Mouse (Mus musculus) testis, postnatal 14 days (tissue): ENCODE data around the gene Hsd17b2.

Experiments
- DNase-seq: peaks from one replicate; pipeline ENCODE4 v3.0.0; 2021; ENCODE audit warnings: low spot score

Gene Hsd17b2

DNA sequence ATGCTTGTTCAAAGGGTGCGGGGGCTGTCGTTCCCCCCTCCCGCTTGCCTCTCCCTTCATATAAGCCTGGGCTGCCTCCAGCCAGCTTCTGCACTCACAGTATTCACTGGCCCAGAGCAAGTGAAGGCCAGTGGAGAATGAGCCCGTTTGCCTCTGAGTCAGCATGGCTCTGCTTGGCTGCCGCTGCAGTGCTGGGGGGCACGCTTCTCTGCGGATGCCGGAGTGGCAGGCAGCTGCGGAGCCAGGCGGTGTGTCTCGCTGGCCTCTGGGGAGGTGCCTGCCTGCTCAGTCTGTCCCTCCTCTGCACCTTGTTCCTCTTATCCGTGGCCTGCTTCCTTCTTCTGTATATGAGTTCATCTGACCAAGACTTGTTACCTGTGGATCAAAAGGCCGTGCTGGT is at the start of gene Hsd17b2:
Hsd17b2 (plus strand) TSS at position 46 of the 400 bp plus-strand sequence.
- no peak for DNase-seq

DNA sequence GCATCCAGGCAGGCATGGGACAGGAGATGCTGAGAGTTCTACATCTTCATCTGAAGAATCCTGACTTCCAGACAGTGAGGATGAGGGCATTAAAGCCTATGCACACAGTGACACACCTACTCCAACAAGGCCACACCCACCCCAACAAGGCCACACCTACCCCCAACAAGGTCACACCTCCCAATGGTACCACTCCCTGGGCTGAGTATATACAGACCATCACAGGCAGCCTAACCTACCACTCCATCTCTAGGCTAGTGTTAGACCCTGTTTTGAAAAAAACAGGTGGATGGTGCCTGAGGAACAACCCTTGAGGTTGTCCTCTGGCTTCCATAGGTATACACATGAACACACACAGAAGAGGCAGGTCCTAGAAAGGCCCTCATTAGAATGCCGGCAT is 49.4 kb upstream of the Hsd17b2 start:
- no peak for DNase-seq

DNA sequence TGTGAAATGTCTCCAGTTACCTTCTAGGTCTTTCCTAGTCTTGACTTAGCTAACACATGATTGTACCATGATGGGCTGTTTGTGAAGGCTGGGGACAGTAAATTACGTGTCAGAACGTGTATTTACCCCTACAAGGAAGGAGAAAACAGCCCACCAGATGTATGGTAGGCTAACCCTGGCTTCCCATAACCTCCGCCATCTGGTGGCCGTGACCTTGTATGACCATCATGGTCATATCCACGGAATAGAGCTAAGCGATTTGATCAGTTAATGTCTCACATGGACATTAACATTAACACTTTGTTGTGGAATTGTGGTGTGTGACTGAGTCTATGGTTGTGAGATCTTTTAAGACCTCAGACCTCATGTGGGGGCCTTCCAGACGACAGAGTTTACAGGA is 42.7 kb upstream of the Hsd17b2 start:
- no peak for DNase-seq

DNA sequence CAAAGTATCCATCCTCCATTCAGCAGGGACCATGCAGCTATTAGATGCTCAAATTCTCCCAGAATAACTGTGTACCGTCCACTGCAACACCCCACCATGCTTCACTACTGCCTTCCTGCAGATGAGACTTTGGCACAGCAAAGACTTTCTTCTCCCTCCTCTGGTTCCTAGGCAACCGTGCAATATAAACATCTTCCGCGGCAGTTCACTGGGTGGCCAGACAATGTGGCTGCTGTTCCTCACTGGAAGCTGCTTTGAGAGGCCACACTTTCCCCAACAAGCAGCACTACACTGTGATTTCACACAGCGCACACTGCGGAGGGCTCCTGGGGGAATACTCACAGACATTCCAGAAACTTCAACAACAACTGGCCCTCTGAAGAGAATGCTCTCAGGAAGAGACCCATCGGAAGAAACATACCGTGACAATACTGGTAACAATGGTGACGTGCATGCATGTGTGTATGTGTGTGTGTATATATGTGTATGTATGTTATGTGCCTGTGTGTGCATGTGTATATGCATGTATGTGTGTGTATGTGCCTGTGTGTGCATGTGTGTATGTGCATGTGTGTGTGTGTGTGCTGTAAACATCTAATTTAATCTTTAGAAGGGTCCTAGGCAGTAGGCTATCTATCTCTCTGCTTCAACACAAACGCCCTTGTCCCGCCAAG is 41.2 kb upstream of the Hsd17b2 start:
- DNase-seq = no peak

DNA sequence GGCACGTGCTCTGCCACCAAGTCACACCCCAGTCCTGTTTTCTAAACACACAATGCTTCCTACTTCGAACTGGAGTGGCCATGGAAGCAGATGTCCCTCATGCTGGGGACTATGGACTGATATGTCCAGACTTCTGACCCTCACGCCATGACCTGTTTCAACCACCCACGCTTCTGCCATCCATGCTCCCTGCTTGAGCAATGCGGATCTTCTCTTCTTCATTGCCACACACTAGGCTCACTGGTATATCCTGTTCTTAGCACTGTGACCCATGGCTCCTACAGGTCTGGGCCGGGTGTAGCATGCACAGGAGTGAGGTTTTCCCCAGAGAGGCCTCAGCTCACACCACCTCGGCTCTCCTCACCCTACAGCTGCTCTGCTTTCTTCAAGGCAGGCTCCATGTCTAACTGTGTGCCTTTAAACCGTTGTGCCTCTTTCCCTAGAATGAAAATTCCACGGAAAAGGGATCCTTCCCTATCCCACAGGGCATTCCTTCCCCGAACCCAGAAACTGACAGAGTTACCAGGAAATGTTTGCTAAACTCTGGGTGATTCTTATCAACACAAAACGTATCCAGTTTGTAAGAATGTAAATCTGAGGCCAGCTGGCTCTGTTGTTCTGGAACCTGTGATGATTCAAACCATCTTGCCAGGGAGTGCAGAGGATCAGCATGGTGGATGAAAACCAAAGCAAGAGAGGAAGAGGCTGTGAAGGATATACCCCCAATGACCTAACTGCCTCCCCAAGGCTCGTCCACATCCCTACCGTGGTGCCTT is 34.2 kb upstream of the Hsd17b2 start:
- DNase-seq = no peak

DNA sequence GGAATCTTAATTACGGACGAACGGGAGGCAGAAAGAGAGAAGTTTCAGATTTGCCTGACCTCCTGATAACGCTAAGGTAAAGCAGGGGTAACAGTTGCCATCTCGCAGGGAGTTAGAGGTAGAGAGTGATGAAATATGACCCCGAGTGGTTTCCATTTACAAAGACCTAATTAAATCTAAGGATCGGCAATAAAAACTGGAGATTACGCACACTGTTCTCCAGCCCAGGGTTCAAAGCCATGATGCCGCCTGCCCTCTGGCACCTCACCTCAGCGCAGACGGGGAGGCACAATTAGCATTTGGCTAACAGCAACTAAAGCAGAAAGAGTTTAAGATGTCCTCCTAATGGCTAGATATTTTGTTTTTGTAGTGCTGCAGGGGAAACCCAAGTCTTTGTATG is 31.2 kb upstream of the Hsd17b2 start:
- DNase-seq = no peak

DNA sequence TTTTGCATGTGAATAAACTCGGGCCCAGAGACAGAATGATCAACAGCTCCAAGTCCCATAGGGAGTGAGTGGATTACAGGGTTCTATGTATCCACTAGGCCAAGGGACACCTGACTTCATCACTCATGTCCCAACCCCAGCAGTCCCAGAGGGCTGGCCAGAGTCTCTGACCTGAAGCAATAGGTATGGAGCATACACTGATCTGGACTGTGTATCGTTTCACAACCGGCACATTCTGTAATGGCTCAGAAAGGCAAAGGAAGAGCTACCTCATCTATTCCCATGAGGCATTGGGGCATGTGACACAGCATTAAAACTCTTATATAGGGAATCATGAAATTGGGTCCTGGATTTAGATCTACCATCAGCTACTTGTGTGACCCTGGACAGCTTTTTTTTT is 29.1 kb upstream of the Hsd17b2 start:
- DNase-seq = no peak

DNA sequence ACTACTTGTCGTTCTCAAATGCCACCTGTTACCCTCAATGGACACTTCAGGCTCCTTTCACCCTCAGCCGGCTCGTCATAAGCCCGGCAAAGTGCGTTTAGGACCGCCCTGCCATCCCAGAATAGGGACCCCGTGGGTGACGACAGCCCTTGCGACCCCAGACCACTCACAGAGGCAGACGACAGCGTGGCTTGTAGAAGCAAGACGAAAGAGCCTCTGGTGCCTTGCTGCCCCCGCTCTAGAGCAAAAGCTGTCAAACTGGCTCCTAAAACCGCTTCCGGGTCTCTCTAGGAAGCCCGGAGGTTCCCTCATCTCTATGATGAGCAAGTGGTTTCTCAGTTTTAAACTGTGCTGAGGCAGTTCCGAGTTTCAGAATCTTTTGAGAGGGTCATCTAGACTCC is 28.3 kb upstream of the Hsd17b2 start, which contains the start of gene Sdr42e1:
Sdr42e1 (minus strand) TSS at position 260 of the 401 bp plus-strand sequence.
- DNase-seq = peak; percentile 29

DNA sequence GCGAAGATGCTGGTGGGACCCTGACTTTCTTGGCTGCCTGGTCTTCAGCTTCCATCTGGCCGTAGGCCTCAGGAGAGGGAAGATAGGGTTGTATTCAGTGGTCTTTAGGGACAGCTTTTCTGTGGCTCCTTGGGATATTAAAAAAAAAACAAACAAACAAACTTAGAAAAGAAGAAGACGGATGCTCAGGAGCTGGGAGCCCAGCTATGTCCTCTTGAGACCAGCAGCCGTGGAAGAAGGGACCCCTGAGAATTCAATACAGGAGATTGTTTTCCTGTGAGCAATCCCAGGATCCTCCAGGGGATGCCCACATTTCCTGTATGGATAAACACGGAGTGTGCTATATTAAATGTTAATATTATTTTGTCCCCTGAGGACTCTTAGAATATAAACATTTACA is 26.5 kb upstream of the Hsd17b2 start:
- DNase-seq = no peak

DNA sequence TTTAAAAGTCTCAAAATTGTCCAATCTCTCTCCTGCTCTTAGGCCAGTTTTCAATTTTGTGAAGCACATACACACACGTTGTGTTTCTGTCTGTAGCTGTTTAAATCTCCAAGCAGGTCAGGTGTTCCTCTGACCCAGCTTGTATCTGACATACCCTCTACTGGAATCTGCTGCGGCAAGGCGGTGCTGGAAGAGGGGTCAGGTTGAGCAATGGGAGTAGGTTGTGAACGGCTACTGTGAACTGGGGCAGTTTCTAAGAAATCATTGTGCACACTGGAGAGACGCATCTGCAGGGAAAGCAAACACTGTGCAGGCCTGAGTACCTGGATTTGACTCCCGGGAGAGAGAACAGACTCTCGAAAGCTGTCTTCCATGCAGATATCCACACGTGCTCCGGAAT is 25.2 kb upstream of the Hsd17b2 start:
- no peak for DNase-seq

DNA sequence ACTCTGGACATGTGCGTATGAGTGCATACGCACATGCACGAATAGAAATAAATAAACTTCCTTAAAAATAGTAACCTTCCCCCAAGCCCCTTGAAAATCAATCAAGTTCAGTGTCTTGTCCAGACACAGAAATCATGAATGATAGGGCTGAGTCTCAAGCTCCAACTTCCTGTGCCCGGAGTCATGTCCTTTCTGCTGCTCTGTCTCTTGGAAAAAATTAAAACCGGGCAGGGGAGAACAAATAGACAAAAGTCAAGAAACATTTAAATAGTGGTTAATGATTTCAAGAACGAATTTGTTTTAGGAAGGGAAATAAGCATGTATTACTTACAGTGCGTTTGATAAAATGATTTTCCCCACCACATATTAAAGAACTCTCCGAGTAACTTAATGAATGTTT is 24.7 kb upstream of the Hsd17b2 start:
- no peak for DNase-seq

DNA sequence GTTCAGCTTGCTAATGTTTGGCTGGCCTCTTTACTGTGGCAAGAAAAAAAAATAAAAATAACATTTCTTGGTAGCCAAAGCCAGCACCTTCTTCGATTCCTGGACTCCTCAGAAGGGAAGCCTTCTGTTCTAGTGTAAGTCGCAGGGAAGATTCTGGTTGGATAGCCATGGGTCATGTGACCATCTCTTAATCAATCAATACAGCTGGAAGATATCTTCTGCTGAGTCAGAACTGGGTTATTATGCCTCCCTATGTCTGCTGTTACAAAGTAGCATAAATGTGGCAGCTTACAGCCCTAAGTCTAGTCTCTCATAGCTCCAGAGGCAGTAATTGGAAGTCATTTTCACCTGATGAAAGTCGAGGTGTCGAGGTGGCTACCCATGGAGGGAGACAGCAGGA is 23.1 kb upstream of the Hsd17b2 start:
- no peak for DNase-seq

DNA sequence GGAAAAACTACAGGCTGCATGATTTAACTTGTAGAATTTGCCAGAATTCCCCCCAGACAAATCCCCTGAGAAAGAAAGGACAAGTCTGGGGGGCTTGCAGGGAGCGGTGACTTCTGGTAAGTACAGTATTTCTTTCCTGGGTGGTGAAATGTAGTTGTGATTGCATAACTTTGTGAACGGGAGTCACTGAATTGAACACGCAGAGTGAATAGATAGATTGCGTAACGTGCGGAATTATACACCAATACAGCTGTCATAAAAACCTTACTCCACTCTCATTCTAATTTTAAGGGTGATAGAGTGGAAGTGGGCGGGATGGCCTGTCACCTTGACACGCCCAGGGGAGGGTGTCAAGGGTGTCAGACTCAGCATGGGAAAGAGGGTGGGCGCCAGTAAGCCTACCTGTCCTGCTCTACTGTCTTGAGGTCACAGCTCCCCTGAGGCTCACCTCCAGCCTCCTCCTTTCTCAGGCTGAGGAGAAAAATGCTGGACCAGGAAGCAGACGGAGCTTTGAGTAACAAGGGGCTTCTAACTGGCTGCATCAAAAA is 17.7 kb upstream of the Hsd17b2 start:
- no peak for DNase-seq

DNA sequence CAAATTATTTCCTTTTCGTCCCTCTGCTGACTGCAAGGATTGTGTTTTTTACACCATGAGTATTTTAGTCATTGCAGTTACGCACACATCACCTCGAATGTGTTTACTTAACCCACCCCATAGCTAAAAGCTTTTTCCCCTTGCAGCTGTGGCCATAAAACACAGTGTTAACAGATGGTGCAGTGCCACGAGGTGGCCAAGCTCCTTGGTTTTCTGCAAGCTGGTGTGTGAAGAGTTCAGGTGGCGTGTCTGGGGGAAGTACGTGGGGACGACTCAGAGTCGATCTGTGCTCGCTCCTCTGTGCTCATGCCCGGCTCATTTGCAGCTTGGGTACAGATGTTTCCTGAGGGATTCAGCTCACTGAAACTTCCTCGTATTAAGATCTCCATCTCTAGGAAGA is 17.2 kb upstream of the Hsd17b2 start:
- no peak for DNase-seq

DNA sequence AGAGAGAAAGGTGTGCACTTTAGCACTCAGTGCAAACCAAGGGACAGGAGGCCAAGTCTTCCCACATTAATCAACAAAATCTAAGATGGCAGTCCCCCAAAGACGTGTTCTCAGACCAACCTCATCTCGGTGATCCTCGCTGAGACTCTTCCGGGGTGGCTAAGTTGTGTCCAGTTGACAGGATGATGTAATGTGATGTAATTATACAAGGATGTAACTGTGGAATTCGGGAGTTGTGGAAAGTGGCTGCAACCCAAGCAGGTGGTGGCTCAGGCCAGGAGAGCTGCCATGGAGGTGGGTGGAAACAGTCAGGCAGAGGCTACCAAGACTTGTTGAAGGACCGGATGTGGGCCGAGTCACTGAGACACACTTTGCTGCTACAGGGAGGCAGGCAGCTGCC is 13.8 kb upstream of the Hsd17b2 start:
- no peak for DNase-seq

DNA sequence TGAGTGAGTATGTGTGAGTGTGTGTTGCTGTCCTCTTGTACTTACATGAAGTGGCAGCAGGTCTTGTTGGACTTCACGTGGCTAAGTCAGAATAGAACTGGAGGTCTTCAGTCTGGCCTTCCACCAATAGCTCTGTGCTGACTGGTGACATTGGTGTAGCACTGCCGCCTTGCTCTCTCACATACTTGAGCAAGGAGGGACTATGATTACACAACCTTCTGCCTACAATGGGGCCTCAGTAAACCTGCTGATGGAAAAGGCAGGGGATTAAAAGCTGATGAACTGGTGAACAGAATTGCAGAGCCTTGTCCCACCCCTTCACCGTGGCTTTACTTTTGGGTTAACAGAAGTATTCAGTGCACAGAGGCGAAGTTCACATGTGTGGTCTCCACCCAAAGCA is 9.6 kb upstream of the Hsd17b2 start:
- DNase-seq = no peak

DNA sequence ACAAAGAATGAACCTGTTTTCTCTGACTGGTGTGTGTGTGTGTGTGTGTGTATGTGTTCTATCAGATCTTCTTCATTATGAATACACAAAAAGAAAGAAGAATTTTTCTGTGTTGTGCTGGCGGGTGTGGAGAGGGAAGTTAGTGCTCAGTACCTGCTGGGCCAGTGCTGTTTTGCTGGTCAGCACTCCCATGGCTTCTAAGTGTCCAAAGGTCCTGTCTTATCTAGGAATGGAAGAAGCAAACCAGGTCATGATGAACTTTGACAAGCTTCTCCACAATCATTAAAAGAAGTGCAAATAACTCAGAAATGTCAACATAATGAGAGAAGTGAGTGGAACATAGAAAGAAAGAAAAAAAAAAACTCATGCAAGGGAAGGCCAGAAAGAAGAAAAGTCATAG is 6.1 kb upstream of the Hsd17b2 start:
- no peak for DNase-seq

DNA sequence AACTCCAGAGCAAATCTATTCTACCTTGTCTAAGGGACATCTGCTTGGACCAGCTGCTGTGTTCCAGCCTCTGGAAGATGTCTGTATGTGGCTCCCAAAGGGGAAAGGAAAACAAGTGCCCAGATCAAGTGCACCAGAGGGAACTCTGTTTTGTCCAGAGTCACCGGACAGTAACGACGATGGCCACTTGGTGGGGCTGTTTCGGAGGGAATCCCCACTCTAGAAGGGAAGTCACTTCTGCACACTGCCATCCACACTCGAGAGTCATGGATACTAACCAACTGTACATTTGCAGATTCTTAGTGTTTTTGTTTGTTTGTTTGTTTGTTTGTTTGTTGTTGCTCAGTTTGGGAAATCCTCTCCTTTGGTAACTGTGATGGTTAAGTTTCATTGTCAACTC is 4.5 kb upstream of the Hsd17b2 start:
- no peak for DNase-seq

DNA sequence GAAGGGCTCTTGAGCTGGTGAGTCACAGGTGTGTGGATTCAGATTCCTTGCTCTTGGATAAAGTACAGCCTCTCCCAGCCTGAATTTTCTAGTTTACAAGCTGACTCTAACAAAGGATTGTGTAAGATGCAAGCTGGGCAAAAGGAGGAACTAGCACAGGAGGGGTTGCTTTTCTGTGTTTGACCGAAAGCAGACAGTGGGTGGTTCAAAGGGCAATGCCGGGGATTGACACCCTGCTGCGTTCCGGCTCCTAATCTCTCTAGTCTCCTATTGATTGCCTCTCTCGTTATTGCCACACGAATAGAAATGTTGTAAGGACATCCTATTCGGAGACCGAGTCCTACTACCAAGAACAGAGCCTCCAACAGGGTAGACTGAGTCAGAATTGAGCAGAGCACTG is 1.0 kb upstream of the Hsd17b2 start:
- no peak for DNase-seq

DNA sequence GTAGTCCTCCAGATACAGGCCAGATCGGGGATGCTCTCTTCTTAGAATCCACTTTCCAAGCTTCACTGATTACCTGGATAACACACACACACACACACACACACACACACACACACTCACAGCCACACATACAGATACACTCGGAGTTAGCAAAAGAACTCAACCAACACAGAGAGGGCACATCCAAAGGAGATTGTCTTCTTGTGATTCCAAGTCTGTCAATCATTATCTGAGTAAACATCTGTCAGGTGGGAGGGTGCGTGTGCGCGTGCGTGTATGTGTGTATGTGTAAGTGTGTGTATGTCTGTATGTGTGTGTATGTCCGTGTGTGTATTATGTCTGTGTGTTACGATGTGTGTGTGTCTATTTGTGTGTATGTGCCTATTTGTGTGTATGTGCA is 458 bp upstream of the Hsd17b2 start:
- DNase-seq = no peak

DNA sequence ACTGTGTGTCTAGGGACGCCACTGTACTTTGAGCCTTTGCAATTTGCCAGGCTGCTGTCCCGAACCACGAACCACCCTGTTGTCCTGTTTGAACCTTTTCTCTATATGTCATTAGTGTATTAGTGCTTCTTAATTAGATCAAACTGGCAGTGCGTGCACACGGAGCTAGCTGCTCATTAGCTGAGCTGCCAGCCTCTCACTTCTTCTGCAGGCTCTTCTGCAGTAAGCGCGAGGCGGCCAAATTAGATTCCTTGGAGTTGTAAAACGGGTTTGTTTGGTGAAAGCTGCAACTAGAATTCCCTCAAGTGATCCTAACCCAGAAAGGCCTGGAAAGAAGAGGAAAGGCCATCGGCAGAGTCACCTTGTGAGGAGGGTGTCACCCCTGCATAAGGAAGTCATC is 997 bp downstream of the Hsd17b2 start:
- no peak for DNase-seq

DNA sequence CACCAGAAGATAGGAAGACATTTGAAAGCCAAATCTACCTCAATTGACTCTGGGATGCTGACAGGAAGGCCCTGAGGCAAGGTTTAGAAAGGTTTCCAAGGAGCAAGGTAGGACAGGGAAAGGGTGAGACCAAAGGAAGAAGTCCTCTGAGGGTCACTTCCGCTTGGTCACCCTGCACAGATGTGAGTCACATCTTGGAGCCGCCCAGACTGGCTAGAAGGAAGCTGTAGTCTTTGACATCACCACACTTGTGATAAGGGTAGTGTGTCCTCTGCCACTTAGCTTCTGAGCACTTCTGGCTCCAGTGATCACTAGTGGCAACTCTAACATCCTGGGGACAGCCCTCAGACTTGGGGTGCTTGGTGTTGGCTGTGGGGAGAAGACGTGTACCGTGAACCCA is 4.4 kb downstream of the Hsd17b2 start:
- no peak for DNase-seq

DNA sequence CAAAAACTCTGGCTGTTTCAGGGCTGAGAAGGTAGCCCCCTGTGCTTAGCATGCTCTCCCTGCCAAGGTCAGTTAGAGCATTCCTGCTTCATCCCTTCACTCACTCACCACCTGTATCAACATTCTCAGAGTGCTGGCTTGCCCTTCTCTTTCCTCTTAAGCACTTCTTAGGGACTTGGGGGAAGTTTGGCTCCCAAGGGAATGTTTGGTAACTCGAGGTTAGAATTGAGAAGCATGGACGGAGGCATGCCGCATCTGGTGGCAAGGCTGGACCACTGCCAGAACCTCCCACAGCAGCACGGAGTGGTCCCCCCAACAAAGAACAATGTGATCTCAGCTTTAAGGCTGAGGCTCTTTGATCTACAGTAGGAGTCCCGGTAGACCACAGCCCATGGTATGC is 10.5 kb downstream of the Hsd17b2 start:
- no peak for DNase-seq

DNA sequence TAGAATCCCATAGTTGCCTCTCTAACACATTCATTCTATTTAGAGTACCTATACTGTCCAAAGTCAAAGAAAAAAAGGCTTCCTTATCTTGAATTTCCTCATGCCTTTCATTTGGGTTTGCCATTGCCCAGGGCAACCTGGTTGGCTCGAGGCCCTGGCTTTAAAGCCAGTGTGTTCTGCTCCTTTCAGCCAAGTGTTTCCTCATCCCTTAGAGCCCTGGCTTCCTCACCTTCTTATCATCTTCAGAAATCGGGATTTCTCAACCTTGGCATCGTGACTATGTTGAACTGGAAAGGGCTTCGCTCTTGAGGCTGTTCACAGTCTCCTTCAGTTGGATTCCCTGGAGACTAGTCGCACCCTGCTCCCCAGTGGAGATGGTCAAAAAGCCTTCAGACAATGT is 12.9 kb downstream of the Hsd17b2 start:
- DNase-seq = no peak
